Mouse (Mus musculus): ENCODE measurements around the gene Rab5c. TPM values are rescaled to one million over a fixed set of nuclear protein-coding genes. Genes with fewer than 3 reads are reported as not detected.

Gene Rab5c
- polyA plus RNA-seq, 1 experiment from 2014 or later, result 31.6 TPM

DNA sequence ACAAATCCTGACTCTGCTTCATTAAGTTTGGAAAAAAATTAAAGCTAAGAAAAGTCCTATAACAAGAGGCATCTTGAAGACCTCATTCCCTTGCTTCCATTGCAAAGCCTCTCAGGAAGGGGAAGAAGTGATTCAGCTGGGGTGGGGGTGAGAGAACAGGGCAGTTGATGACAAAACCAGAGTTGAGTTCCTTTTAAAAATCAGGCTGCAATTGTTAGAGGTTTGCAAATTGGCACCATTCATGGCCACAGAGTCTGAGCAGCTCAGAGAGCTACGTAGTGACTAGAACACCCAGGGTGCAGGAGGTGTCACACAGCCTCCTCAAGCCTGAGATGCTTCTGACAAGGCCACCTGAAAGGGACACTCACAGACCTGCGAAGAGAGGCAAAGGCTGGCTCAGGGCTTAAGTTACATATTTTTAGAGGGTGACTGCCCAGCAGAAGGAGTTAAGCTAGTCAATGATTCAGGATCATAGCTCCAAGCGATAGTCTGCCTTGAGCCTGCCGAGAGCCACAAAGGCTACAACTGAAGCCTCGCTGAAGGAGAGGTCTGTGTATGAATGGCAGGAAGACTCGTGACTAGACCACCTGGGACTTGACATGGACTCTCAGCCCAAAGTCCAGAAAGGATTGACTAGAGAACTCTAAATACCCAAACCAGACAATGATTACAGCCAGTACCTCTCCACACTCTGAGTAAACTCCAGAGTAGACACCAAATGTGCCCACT is 7.4 kb downstream of the Rab5c start:
- Histone ChIP-seq H3K4me3 (no peak overlapping the region), H3K9ac (replicated peaks) (no peak overlapping the region), H3K36me3 (peaks cover 9% of the 10 kb centered on the region), H3K9me3 (no peaks in the 10 kb centered on the region), H3K27ac (replicated peaks) (no peak overlapping the region), H3K4me1 (no peaks in the 10 kb centered on the region), H3K27me3 (no peaks in the 10 kb centered on the region), H3K4me2 (replicated peaks) (no peak overlapping the region)
- ATAC-seq (replicated peaks), result no peak
- 82% methylated on average over 6 of the region's 6 CpGs for WGBS

GRCm38 (mm10) chr11:100729976-100730375 is 8.0 kb downstream of the Rab5c start:
- WGBS, result 96% methylated on average over 4 of the region's 4 CpGs
- Histone ChIP-seq H3K27me3 (no peaks in the 10 kb centered on the region), H3K4me2 (replicated peaks) (no peak overlapping the region), H3K4me1 (no peaks in the 10 kb centered on the region), H3K36me3 (peaks cover 9% of the 10 kb centered on the region), H3K9ac (replicated peaks) (no peak overlapping the region), H3K27ac (replicated peaks) (no peak overlapping the region), H3K9me3 (no peaks in the 10 kb centered on the region), H3K4me3 (no peak overlapping the region)
- ATAC-seq (replicated peaks), result no peak

GRCm38 (mm10) chr11:100728601-100729000 is 9.4 kb downstream of the Rab5c start:
- Histone ChIP-seq H3K27me3 (no peaks in the 10 kb centered on the region), H3K9ac (replicated peaks) (no peak overlapping the region), H3K4me3 (no peak overlapping the region), H3K4me2 (replicated peaks) (no peak overlapping the region), H3K27ac (replicated peaks) (no peak overlapping the region), H3K9me3 (no peaks in the 10 kb centered on the region), H3K36me3 (peaks cover 9% of the 10 kb centered on the region), H3K4me1 (no peaks in the 10 kb centered on the region)
- ATAC-seq (replicated peaks), result no peak
- 87% methylated on average over 6 of the region's 6 CpGs for WGBS

- Histone ChIP-seq H3K4me1 (no peaks in the 10 kb centered on the region), H3K9me3 (no peaks in the 10 kb centered on the region), H3K4me2 (replicated peaks) (no peak overlapping the region), H3K9ac (replicated peaks) (no peak overlapping the region), H3K27me3 (no peaks in the 10 kb centered on the region), H3K27ac (replicated peaks) (no peak overlapping the region), H3K36me3 (peaks cover 6% of the 10 kb centered on the region; the same call in 1 of the 2 replicates), H3K4me3 (no peak overlapping the region)
- 100% methylated on average over 3 of the region's 3 CpGs for WGBS
- ATAC-seq (replicated peaks), result no peak
Measured at GRCm38 (mm10) chr11:100727201-100727600, 10.8 kb downstream of the Rab5c start.

DNA sequence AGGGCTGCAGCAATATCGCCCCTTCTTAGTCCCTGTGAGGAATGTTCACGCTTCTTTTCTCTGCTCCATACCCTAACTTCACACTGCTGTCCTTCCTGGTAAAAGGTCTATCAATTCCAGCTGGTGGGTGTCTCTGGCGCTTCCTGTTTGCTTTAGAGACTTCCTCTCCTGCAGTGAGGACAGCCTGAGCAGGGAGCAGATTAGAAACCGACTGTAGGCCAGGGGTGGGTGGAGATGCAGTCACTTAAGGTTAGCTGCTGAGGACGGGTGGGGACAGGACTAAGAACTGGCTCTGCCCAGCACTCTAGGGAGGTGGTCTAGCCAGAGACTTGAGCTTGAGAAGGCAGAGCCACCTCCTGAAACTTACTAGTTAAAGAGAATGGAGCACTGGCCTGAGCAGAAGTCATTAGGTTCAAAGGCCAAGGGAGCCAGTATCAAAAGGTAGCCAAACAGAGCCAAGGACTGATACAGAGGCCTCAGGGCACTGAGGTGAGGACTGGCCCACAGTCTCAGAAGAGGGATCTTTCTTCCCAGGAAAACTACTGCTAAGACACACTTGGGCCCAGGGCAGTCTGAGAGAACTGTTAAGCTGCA is 13.0 kb downstream of the Rab5c start:
- no peaks in the 10 kb centered on the region for H3K9me3 ChIP-seq
- peaks cover 6% of the 10 kb centered on the region; the same call in 1 of the 2 replicates for H3K36me3 ChIP-seq
- WGBS, result 72% methylated on average over 5 of the region's 5 CpGs
- H3K9ac ChIP-seq (replicated peaks), result no peak overlapping the region
- no peaks in the 10 kb centered on the region for H3K27me3 ChIP-seq
- H3K4me2 ChIP-seq (replicated peaks), result no peak overlapping the region
- ATAC-seq (replicated peaks), result no peak
- H3K4me3 ChIP-seq, result no peak overlapping the region
- no peak overlapping the region for H3K27ac ChIP-seq (replicated peaks)
- no peaks in the 10 kb centered on the region for H3K4me1 ChIP-seq

GRCm38 (mm10) chr11:100722493-100723028 is 15.5 kb downstream of the Rab5c start:
- H3K9ac ChIP-seq (replicated peaks), result no peak overlapping the region
- 65% methylated on average over 2 of the region's 2 CpGs for WGBS
- ATAC-seq (replicated peaks), result no peak
- H3K4me3 ChIP-seq, result no peak overlapping the region
- no peak overlapping the region for H3K27ac ChIP-seq (replicated peaks)
- no peak overlapping the region for H3K4me2 ChIP-seq (replicated peaks)
- no peaks in the 10 kb centered on the region for H3K27me3 ChIP-seq
- H3K36me3 ChIP-seq, result peaks cover 14% of the 10 kb centered on the region
- no peaks in the 10 kb centered on the region for H3K4me1 ChIP-seq
- H3K9me3 ChIP-seq, result no peaks in the 10 kb centered on the region

- WGBS, result 67% methylated on average over 8 of the region's 8 CpGs
- Histone ChIP-seq H3K9me3 (no peaks in the 10 kb centered on the region), H3K4me2 (replicated peaks) (no peak overlapping the region), H3K4me3 (no peak overlapping the region), H3K4me1 (no peaks in the 10 kb centered on the region), H3K27me3 (no peaks in the 10 kb centered on the region), H3K36me3 (peaks cover 20% of the 10 kb centered on the region), H3K9ac (replicated peaks) (no peak overlapping the region), H3K27ac (replicated peaks) (no peak overlapping the region)
- ATAC-seq (replicated peaks), result no peak
Measured at GRCm38 (mm10) chr11:100721776-100722492, 16.1 kb downstream of the Rab5c start.

- Histone ChIP-seq H3K4me1 (no peaks in the 10 kb centered on the region), H3K9me3 (no peaks in the 10 kb centered on the region), H3K4me2 (replicated peaks) (no peak overlapping the region), H3K27ac (replicated peaks) (no peak overlapping the region), H3K4me3 (no peak overlapping the region), H3K27me3 (no peaks in the 10 kb centered on the region), H3K36me3 (peaks cover 26% of the 10 kb centered on the region), H3K9ac (replicated peaks) (no peak overlapping the region)
- WGBS, result 43% methylated on average over 4 of the region's 4 CpGs
- ATAC-seq (replicated peaks), result no peak
Measured at GRCm38 (mm10) chr11:100721254-100721653, 16.8 kb downstream of the Rab5c start.

DNA sequence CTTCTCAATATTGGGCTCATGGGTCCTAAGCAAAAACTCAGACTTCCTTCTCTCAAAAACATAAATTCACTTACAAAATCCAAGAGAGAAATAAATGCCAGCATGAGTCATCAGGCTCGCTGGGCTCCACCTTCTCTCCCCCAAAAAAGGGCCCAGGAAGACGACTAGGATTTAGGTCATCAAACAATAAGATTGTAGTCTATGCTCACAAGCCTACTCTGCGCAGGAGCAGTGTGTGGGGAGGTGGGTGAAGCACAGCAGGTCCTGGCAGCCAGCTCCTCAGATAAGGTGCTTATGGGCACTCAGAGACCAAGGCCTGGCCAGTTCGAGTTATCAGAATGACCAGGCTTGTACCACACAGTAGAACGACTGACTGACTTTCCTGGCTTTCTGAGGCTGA is 17.7 kb downstream of the Rab5c start:
- H3K27ac ChIP-seq (replicated peaks), result no peak overlapping the region
- H3K9me3 ChIP-seq, result no peaks in the 10 kb centered on the region
- ATAC-seq (replicated peaks), result no peak
- H3K4me3 ChIP-seq, result no peak overlapping the region
- 75% methylated on average over 5 of the region's 5 CpGs for WGBS
- H3K4me2 ChIP-seq (replicated peaks), result no peak overlapping the region
- no peak overlapping the region for H3K9ac ChIP-seq (replicated peaks)
- H3K27me3 ChIP-seq, result no peaks in the 10 kb centered on the region
- peaks cover 35% of the 10 kb centered on the region for H3K36me3 ChIP-seq
- H3K4me1 ChIP-seq, result no peaks in the 10 kb centered on the region

GRCm38 (mm10) chr11:100719893-100720292 is 18.1 kb downstream of the Rab5c start:
- 81% methylated on average over 11 of the region's 11 CpGs for WGBS
- no peaks in the 10 kb centered on the region for H3K9me3 ChIP-seq
- H3K27ac ChIP-seq (replicated peaks), result no peak overlapping the region
- H3K4me3 ChIP-seq, result no peak overlapping the region
- no peak overlapping the region for H3K4me2 ChIP-seq (replicated peaks)
- no peak overlapping the region for H3K9ac ChIP-seq (replicated peaks)
- H3K4me1 ChIP-seq, result no peaks in the 10 kb centered on the region
- H3K36me3 ChIP-seq, result peaks cover 39% of the 10 kb centered on the region
- ATAC-seq (replicated peaks), result no peak
- no peaks in the 10 kb centered on the region for H3K27me3 ChIP-seq

GRCm38 (mm10) chr11:100719312-100719711 is 18.7 kb downstream of the Rab5c start:
- 0 out of 2 replicates have a peak, but pooled peaks cover 1% of the 10 kb centered on the region for H3K4me1 ChIP-seq
- no peaks in the 10 kb centered on the region for H3K9me3 ChIP-seq
- no peak overlapping the region for H3K4me2 ChIP-seq (replicated peaks)
- H3K4me3 ChIP-seq, result no peak overlapping the region
- no peak overlapping the region for H3K27ac ChIP-seq (replicated peaks)
- ATAC-seq (replicated peaks), result no peak
- peaks cover 39% of the 10 kb centered on the region for H3K36me3 ChIP-seq
- H3K9ac ChIP-seq (replicated peaks), result no peak overlapping the region
- no peaks in the 10 kb centered on the region for H3K27me3 ChIP-seq
- 81% methylated on average over 3 of the region's 3 CpGs for WGBS

DNA sequence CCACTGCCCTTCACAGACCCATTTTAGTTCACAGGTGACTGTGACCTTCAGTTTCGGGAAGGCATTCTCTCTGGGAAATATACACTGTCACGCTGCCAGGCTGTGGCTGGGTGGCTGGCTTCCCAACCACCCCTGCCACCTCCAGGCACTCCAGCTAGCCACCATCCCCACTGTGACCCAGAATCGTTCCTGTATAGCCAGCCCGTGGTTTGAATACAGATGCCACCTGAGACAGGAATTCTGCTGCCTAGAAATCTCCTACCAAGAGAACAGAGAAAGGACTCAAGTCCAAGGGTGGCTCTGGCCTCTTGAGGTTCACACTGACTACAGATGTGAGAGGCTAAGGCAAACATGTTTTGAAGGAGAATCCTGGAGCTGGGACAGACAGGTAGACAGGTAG is 19.1 kb downstream of the Rab5c start:
- no peaks in the 10 kb centered on the region for H3K9me3 ChIP-seq
- H3K4me1 ChIP-seq, result peaks cover 6% of the 10 kb centered on the region
- H3K9ac ChIP-seq (replicated peaks), result no peak overlapping the region
- peaks cover 39% of the 10 kb centered on the region for H3K36me3 ChIP-seq
- no peak overlapping the region for H3K4me3 ChIP-seq
- ATAC-seq (replicated peaks), result no peak
- H3K27ac ChIP-seq (replicated peaks), result no peak overlapping the region
- 94% methylated on average over 4 of the region's 4 CpGs for WGBS
- no peak overlapping the region for H3K4me2 ChIP-seq (replicated peaks)
- H3K27me3 ChIP-seq, result no peaks in the 10 kb centered on the region

Data from forebrain, embryonic 15.5 days (tissue).